Mouse (Mus musculus) hindbrain, embryonic 10.5 days (tissue): ENCODE measurements around the gene Actg1. TPM values are rescaled to one million over a fixed set of nuclear protein-coding genes. Genes with fewer than 3 reads are reported as not detected.

ENCODE experiments used
- DNase-seq: peaks from one replicate; pipeline ENCODE4 v3.0.0-alpha.2; 2017; ENCODE audit warnings: low spot score
- H3K27ac ChIP-seq: fragments of 300-500 bp; sonication (generic); 2 replicates; pipeline ENCODE4 v1.5.1; 2016; ENCODE audit warnings: mild to moderate bottlenecking, moderate library complexity
- H3K27me3 ChIP-seq: fragments of 300-500 bp; sonication (generic); 2 replicates; pipeline ENCODE4 v1.6.1; 2016; ENCODE audit warnings: mild to moderate bottlenecking; ENCODE audit not compliant: poor library complexity, insufficient read depth, severe bottlenecking
- H3K36me3 ChIP-seq: fragments of 300-500 bp; sonication (generic); 2 replicates; pipeline ENCODE4 v1.6.1; 2016; ENCODE audit warnings: mild to moderate bottlenecking, moderate library complexity
- H3K4me1 ChIP-seq: fragments of 300-500 bp; sonication (generic); replicated peaks from 2 replicates; pipeline ENCODE4 v1.6.1; 2016; ENCODE audit warnings: mild to moderate bottlenecking
- H3K4me3 ChIP-seq: fragments of 300-500 bp; sonication (generic); 2 replicates; pipeline ENCODE4 v1.5.1; 2016; ENCODE audit warnings: mild to moderate bottlenecking, moderate library complexity
- H3K9me3 ChIP-seq: fragments of 300-500 bp; sonication (generic); 2 replicates; pipeline ENCODE4 v1.6.1; 2016; ENCODE audit warnings: mild to moderate bottlenecking, moderate library complexity
- WGBS: fragments of 180-500 bp; shearing (Covaris S2); methylation state at CpG from one replicate; pipeline ENCODE4 v1.1.7; 2016; 5-methylcytosine and 5-hydroxymethylcytosine counted together
- polyA plus RNA-seq: library from polyadenylated mRNA; unstranded; fragments of >200 nt; fragmentation: Nextera tagmentation; extraction: Ambion mirVana; gene quantifications from 2 replicates; pipeline ENCODE4 v1.2.1, GENCODE M21; 2016

Actg1 gene
- polyA plus RNA-seq, 1 experiment from 2014 or later: 3,536 TPM

DNA sequence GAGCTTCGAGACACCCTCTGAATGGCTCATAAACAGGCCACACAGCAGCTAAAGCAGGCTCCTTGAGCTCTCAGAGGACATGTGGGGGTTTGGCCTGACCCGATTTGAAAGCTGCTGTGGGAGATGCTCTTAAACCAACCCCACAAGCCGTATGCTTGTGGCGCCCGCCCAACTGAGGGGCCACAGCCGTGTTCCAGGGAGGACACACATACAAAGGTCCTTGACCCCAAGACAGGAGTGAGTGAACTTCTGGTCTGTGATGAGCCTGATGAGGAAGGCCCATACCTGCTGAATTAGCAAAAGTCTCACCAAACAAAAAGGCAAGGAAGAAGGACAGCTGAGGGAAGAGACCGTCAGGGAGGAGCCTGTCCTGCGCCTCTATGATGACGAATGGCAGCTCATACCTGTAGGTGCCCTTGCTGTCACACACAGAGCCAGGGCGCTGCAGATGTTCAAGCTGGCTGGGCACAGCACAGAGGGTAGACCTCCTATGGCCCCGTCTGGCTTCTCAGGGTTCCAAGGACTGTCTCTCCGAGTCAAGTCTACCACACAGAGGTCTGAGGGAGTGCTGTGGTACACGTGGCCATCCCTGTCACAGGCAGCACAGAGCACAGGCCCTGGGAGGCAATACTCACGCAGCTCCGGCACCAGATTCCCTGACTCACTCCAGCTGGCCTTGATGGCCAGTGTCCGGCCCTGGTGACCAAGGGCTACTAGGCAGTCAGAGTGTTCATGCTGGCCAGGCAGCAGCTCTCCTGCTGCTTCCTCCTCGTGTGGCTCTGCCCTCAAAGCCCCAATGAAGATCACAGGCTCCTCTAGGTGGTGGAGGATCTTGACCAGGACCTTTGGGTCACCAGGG, 28.2 kb upstream of the Actg1 start:
- no peak for DNase-seq
- no peaks in the 10 kb centered on the region for H3K27me3 ChIP-seq
- H3K27ac ChIP-seq: peak overlapping the region; percentile 87; the same call in 1 of the 2 replicates
- H3K36me3 ChIP-seq: peaks cover 75% of the 10 kb centered on the region
- WGBS: 89% methylated on average over 17 of the region's 17 CpGs
- peak overlapping the region; percentile 70; the same call in 1 of the 2 replicates for H3K4me3 ChIP-seq
- no peaks in the 10 kb centered on the region for H3K9me3 ChIP-seq
- H3K4me1 ChIP-seq: peaks cover 30% of the 10 kb centered on the region

DNA sequence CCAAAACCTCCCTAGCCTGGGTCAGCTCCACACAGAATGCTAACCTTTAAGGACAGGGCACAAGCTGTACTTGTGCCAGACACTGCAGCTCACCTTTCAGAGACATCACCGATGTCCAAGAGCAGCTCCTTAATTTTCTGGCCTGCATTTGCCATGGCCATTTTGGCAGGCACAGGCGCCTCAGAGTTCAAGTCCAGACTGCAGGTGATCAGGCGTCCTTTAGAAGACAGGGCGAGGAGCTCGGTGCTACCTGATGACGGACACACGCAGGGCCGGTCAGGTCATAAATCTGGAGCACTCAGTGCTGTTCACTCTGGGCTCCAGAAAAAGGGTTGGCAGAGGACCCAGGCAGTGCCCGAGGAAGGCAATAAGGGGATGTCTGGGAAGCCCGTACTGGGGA, 27.0 kb upstream of the Actg1 start:
- Histone ChIP-seq H3K4me3 (no peak overlapping the region), H3K9me3 (no peaks in the 10 kb centered on the region), H3K36me3 (peaks cover 75% of the 10 kb centered on the region), H3K4me1 (peaks cover 30% of the 10 kb centered on the region), H3K27me3 (no peaks in the 10 kb centered on the region), H3K27ac (no peak overlapping the region)
- no peak for DNase-seq
- WGBS: 95% methylated on average over 10 of the region's 10 CpGs

DNA sequence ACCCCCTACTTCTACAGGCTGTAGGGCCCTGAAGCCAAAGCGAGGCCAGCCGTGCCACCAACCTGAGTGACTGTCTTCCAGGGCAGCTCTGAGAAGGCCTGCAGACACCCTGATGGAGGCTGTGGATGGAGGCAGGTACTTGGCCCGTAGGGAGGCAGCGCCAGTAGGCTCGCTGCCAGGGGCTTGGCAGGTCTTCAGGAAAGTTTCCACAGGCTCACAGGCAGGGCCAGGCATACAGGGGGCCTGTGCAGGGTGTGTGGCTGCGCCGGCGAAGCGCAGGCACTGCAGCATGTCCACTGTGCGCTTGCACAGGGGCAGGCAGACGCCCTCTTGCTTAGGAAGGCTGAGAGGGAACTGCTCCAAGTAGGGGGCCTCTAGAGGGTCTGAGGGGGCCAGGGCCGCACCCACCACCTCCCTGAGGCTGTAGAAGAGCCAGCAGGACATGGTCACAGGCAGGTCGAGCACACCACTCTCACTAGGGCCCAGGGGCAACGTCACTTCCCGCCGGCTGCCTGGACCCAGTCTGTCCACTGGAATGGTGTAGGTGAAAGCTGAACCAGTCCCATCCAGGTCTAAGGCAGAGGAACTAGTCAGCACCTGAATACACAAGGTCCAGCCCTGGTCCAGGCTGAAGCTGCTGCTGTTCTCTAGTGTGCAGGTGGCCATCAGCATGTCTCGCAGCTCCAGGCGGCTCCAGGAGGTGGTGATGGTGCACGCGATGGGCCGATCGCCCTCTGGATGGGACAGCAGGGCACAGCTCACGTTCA, 25.7 kb upstream of the Actg1 start:
- WGBS: 93% methylated on average over 23 of the region's 23 CpGs
- Histone ChIP-seq H3K36me3 (peaks cover 83% of the 10 kb centered on the region), H3K9me3 (no peaks in the 10 kb centered on the region), H3K27ac (no peak overlapping the region), H3K4me1 (peaks cover 32% of the 10 kb centered on the region), H3K27me3 (no peaks in the 10 kb centered on the region), H3K4me3 (no peak overlapping the region)
- no peak for DNase-seq

DNA sequence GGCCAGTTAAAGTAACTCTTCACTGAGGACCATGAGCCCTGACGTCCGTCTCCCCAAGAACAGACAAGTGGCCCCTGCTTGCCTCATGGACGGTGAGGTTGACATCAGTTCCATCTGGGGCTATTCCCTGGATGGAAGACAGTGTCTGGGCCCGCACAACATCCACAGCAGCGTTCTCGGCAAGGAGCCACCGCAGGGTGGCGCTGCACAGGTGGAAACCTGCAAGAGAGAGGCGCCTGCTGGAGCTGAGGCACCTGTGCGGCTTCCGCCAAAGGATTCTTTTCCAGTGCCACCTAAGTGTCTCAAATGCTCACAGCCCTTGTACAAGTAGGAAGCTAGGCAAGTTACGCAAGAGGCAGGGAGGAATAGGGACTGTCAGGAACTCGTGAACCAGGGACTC, 24.7 kb upstream of the Actg1 start:
- H3K4me3 ChIP-seq: no peak overlapping the region
- DNase-seq: no peak
- no peaks in the 10 kb centered on the region for H3K9me3 ChIP-seq
- H3K27ac ChIP-seq: no peak overlapping the region
- H3K36me3 ChIP-seq: peaks cover 93% of the 10 kb centered on the region
- WGBS: 62% methylated on average over 13 of the region's 13 CpGs
- H3K27me3 ChIP-seq: no peaks in the 10 kb centered on the region
- peaks cover 27% of the 10 kb centered on the region for H3K4me1 ChIP-seq

DNA sequence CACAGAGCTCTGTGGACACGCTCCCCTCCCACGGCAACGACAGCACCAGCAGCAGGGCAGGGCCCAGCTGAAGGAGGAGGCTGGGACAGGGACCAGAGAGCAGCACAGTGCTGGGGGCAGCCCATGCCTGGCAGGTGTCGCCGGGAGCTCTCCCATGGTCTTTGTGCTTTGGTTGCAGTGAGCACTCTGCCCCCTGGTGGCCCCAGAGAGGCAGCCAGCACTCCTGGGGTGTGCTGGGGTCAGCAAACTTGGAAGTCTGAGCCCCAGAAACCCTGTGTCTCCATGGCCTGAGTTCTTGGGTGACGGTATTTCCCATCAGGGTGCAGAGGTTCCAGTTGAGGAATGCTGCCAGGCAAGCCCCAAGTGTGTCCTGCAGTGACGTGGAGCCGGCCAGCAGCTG, 21.3 kb upstream of the Actg1 start:
- DNase-seq: peak; percentile 66
- Histone ChIP-seq H3K27me3 (no peaks in the 10 kb centered on the region), H3K4me3 (no peak overlapping the region), H3K27ac (peak overlapping the region; percentile 80), H3K36me3 (peaks cover 67% of the 10 kb centered on the region), H3K4me1 (peaks cover 36% of the 10 kb centered on the region), H3K9me3 (no peaks in the 10 kb centered on the region)
- WGBS: 37% methylated on average over 8 of the region's 8 CpGs

DNA sequence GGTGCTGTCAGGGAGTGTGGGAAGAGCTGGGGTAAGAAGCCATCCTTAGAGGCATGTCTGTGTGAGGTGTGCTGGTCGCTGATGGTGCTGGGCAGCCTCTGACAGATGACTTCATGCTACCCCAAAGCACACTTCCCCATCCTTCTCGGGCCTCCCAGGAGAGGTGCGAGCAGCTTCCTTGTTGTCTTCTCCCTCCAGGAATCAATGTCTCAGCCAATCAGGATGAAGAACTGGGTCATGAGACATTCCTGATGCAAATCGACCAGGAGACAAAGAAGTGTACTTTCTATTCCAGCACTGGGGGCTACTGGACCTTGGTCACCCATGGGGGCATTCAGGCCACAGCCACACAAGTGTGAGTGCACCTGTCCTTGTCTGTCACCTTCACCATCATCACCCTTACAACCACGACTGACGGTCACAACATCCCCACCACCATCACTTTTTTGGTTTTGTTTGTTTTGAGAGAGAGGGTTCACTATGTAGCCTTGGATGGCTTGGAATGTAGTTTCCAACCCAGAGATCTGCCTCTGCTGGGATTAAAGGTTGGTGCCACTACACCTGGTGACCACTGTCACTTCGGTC, 18.2 kb upstream of the Actg1 start:
- DNase-seq: no peak
- Histone ChIP-seq H3K27me3 (no peaks in the 10 kb centered on the region), H3K4me1 (peaks cover 47% of the 10 kb centered on the region), H3K27ac (peak overlapping the region; percentile 54), H3K4me3 (no peak overlapping the region), H3K36me3 (peaks cover 36% of the 10 kb centered on the region), H3K9me3 (no peaks in the 10 kb centered on the region)
- 35% methylated on average over 7 of the region's 7 CpGs for WGBS

DNA sequence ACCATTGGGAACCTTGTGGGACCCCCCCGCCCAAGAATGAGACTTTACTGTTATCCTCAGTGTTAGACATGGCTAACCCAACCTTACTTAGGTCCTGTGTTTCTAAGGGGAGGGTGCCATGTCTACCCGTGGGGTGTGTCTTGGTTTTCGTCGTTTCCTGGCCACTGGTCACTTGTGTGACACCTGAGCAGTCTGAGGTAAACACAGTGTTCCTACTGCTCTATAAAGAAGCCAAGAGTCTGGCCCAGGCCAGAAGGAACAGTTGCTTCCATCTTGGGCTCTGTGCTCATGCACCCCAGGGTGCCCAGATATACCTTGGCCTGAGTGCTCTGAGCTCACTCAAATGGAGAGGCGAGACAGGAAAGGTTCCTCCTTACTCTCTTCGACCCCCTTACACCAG, 14.5 kb upstream of the Actg1 start:
- Histone ChIP-seq H3K36me3 (no peaks in the 10 kb centered on the region), H3K4me1 (peaks cover 70% of the 10 kb centered on the region), H3K27ac (peak overlapping the region; percentile 43; the same call in 1 of the 2 replicates), H3K4me3 (no peak overlapping the region), H3K9me3 (no peaks in the 10 kb centered on the region), H3K27me3 (no peaks in the 10 kb centered on the region)
- 86% methylated on average over 6 of the region's 6 CpGs for WGBS
- no peak for DNase-seq

DNA sequence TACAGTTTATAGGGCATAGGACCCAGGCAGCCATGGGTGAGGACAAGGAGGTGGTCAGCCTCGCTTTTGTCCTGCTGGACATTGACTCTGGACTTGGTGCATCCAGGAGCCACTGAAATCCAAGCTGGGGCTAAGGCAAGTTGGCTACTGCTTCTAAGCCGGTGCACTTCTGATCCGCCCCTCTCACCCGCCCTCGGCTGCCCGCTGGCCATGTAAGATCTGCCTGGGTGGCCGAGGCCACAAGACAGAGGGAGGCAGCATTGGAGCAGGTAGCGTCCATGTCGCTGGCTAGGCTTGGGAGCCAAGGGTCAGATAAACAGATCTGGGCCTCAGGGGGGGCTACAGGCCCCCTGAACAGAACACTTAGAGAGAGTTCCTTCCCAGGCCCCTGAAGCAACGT, 13.0 kb upstream of the Actg1 start, which contains the start of gene Fscn2:
Gene Fscn2, plus strand, starts transcription at position 240 of the 400 bp plus-strand sequence.
- H3K4me1 ChIP-seq: peaks cover 66% of the 10 kb centered on the region
- no peaks in the 10 kb centered on the region for H3K27me3 ChIP-seq
- DNase-seq: no peak
- no peaks in the 10 kb centered on the region for H3K36me3 ChIP-seq
- H3K4me3 ChIP-seq: no peak within 1 kb of the TSS; the same call in 1 of the 2 replicates
- H3K27ac ChIP-seq: peak within 1 kb of the TSS; percentile 56
- 69% methylated on average over 10 of the region's 10 CpGs for WGBS
- no peaks in the 10 kb centered on the region for H3K9me3 ChIP-seq

DNA sequence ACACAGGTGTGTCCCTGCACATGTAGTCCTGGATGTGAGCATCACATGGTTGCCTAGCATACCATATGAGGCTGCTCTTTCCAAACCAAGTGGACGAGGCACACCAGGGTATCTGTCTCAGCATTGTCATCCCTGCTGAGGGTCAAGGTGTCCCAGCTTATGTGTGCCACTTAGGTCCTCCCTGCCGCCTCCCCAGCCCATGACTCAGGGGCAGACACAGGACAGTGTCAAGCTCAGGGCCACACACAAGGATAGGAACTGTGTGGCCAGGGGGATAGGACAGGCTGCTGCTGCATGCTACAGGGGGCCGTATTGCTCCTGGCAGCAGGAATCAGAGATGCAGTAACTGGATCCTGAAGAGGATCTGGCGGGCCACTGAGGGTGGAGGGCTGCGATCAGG, 12.4 kb upstream of the Actg1 start:
- no peak for DNase-seq
- H3K27me3 ChIP-seq: no peaks in the 10 kb centered on the region
- no peak overlapping the region; the same call in 1 of the 2 replicates for H3K4me3 ChIP-seq
- peak overlapping the region; percentile 31; the same call in 1 of the 2 replicates for H3K27ac ChIP-seq
- peaks cover 62% of the 10 kb centered on the region for H3K4me1 ChIP-seq
- 73% methylated on average over 5 of the region's 5 CpGs for WGBS
- no peaks in the 10 kb centered on the region for H3K9me3 ChIP-seq
- H3K36me3 ChIP-seq: no peaks in the 10 kb centered on the region

DNA sequence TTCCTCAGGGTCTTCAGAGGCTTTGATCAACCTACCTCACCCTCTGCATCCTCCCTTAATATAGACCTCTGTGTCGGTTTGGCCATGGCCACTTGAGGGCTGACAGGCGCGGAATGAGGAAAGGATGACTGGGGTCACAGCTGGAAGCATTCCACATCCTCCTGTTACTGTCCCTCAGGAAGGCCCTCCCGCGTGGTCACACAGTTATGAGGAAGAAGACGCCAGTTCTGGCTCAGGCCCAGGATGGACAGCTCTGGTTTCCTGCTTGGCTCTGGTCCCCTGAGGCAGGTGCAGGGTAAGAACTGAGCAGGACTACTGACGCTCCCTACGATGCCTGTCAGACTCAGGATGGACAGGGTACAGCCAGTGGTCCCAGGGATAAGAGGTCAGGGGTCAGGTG, 11.7 kb upstream of the Actg1 start:
- H3K36me3 ChIP-seq: no peaks in the 10 kb centered on the region
- no peak for DNase-seq
- H3K9me3 ChIP-seq: no peaks in the 10 kb centered on the region
- 54% methylated on average over 8 of the region's 8 CpGs for WGBS
- peak overlapping the region; percentile 50; the same call in 1 of the 2 replicates for H3K27ac ChIP-seq
- peaks cover 60% of the 10 kb centered on the region for H3K4me1 ChIP-seq
- H3K27me3 ChIP-seq: no peaks in the 10 kb centered on the region
- H3K4me3 ChIP-seq: no peak overlapping the region

DNA sequence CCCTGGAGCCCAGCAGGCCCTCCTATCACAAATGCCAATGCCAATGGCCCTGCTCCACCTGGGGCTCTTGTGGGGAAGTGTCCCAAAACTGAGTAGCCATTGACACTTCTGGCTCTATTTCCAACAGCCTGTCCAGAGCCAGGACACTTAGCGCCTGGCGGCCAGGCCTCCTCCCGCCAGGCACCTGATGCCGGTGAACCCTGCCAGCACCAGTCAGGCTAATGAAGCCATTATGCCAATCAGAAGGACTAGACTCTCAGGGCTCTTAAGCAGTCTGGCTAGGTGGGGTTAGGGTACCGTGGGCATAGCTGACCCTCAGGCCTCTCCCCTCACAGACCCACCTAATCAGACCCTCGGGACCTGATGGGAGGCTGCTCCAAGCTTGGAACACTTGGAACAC, 11.0 kb upstream of the Actg1 start:
- Histone ChIP-seq H3K4me3 (no peak overlapping the region), H3K27me3 (no peaks in the 10 kb centered on the region), H3K27ac (peak overlapping the region; percentile 79; the same call in 1 of the 2 replicates), H3K9me3 (no peaks in the 10 kb centered on the region), H3K36me3 (no peaks in the 10 kb centered on the region), H3K4me1 (peaks cover 60% of the 10 kb centered on the region)
- no peak for DNase-seq
- WGBS: 86% methylated on average over 6 of the region's 6 CpGs

DNA sequence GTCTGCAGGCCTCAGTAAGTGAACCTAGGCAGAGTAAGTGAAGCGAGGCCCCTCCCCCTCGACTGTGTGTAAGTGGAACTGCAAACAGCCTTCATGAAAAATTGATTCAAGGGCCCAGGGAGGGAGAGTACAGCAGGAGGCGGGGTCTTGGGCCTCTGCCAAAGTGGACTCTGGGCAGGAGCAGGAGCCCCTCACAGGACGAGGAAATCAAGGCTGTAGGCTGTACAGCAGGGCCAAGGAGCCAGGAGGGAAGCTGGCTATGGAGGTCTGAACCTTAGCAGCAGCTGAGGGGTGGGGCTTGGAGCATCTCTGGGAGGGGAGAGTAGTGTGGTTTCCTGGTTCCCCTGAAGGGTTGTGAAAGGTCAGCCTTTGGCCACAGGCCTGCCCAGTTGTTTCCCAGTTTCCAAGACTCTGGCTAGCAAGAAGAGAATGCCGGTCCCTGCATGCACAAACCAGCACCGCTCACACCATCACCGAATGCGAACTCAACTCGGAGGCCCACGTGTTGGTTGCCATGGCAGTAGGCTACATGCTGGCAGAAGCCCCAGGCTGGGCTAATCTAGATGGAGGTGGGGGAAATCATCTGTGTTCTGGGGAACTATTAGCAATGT, 9.6 kb upstream of the Actg1 start:
- peak; percentile 58 for DNase-seq
- H3K4me3 ChIP-seq: peak overlapping the region; percentile 6; the same call in 1 of the 2 replicates
- H3K4me1 ChIP-seq: peaks cover 66% of the 10 kb centered on the region

More for the DNA sequence above, 9.6 kb upstream of the Actg1 start:
- no peaks in the 10 kb centered on the region for H3K36me3 ChIP-seq
- H3K27me3 ChIP-seq: peaks cover 5% of the 10 kb centered on the region; the same call in 1 of the 2 replicates
- no peaks in the 10 kb centered on the region for H3K9me3 ChIP-seq
- 24% methylated on average over 10 of the region's 10 CpGs for WGBS
- H3K27ac ChIP-seq: peak overlapping the region; percentile 79
